Mouse (Mus musculus) heart, postnatal 10 days (tissue): ENCODE measurements around the gene Srsf10. TPM values are rescaled to one million over a fixed set of nuclear protein-coding genes. Genes with fewer than 3 reads are reported as not detected.

Experiments
- DNase-seq, 2 experiments: peaks; one replicate each; pipeline ENCODE4 v3.0.0; 2021
- intact Hi-C: fragments of 180-260 bp; cut with DNase I; formaldehyde crosslinking; loops from one replicate; pipeline ENCODE4 v1.15.1; 2025
- total RNA-seq, 2 experiments: library from RNA; stranded (reverse); gene quantifications; 2 replicates each; pipeline ENCODE4 v1.2.3; 2021

Gene Srsf10
- total RNA-seq, 2 experiments from 2014 or later, result 61.2 to 64.1 TPM

- intact Hi-C loops, result no loop called here
- DNase-seq, result no peak
Observed at GRCm38 (mm10) chr4:135880576-135880975, 25.0 kb downstream of the Srsf10 start.

GRCm38 (mm10) chr4:135882023-135882422, 26.5 kb downstream of the Srsf10 start:
- intact Hi-C loops, result no loop called here
- no peak for DNase-seq

- no peak for DNase-seq
- intact Hi-C loops, result no loop called here
Observed at GRCm38 (mm10) chr4:135883401-135883851, 27.9 kb downstream of the Srsf10 start.

GRCm38 (mm10) chr4:135883881-135884516, 28.5 kb downstream of the Srsf10 start:
- DNase-seq, result no peak

GRCm38 (mm10) chr4:135884531-135884930, 29.0 kb downstream of the Srsf10 start:
- DNase-seq, result no peak
- intact Hi-C loops, result no loop called here

More at GRCm38 (mm10) chr4:135883881-135884516, 28.5 kb downstream of the Srsf10 start:
- intact Hi-C loops, result no loop called here

- intact Hi-C loops, result no loop called here
Observed at GRCm38 (mm10) chr4:135885676-135886075, 30.1 kb downstream of the Srsf10 start.

GRCm38 (mm10) chr4:135886184-135886583, 30.6 kb downstream of the Srsf10 start:
- no peak for DNase-seq
- intact Hi-C loops, result no loop called here

More at GRCm38 (mm10) chr4:135885676-135886075, 30.1 kb downstream of the Srsf10 start:
- DNase-seq, result no peak

GRCm38 (mm10) chr4:135888448-135889057, 33.0 kb downstream of the Srsf10 start:
- DNase-seq, result no peak
- intact Hi-C loops, result no loop called here

GRCm38 (mm10) chr4:135889146-135889883, 33.8 kb downstream of the Srsf10 start:
- intact Hi-C loops, result no loop called here
- no peak for DNase-seq

GRCm38 (mm10) chr4:135889884-135890283, 34.3 kb downstream of the Srsf10 start:
- intact Hi-C loops, result loop anchor here (1.0 to 2.0 kb wide), 3 partner anchors 31 to 71 kb away; partner anchors contain the start of gene Fuca1
- peak; percentile 82 to 89 for DNase-seq

GRCm38 (mm10) chr4:135891539-135891938, 36.0 kb downstream of the Srsf10 start:
- no peak for DNase-seq
- intact Hi-C loops, result loop anchor here (2.0 kb wide), 2 partner anchors 29 to 69 kb away; partner anchors contain the start of gene Fuca1

- intact Hi-C loops, result no loop called here
- no peak for DNase-seq
Observed at GRCm38 (mm10) chr4:135892884-135893283, 37.3 kb downstream of the Srsf10 start.

- DNase-seq, result no peak
- intact Hi-C loops, result no loop called here
Observed at GRCm38 (mm10) chr4:135895071-135895571, 39.6 kb downstream of the Srsf10 start, which contains the start of gene Cnr2. TSS of gene Cnr2 (plus strand) at chr4:135895394.

GRCm38 (mm10) chr4:135896157-135896556, 40.6 kb downstream of the Srsf10 start:
- intact Hi-C loops, result no loop called here
- DNase-seq, result no peak

GRCm38 (mm10) chr4:135898380-135899049, 43.0 kb downstream of the Srsf10 start:
- intact Hi-C loops, result no loop called here
- peak; percentile 43 to 48 for DNase-seq

GRCm38 (mm10) chr4:135899050-135899448, 43.5 kb downstream of the Srsf10 start:
- DNase-seq, result no peak
- intact Hi-C loops, result no loop called here

- DNase-seq, result no peak
- intact Hi-C loops, result no loop called here
Observed at GRCm38 (mm10) chr4:135900008-135900407, 44.5 kb downstream of the Srsf10 start.

GRCm38 (mm10) chr4:135902606-135903242, 47.2 kb downstream of the Srsf10 start:
- intact Hi-C loops, result no loop called here
- no peak for DNase-seq

- no peak for DNase-seq
- intact Hi-C loops, result no loop called here
Observed at GRCm38 (mm10) chr4:135904810-135905209, 49.3 kb downstream of the Srsf10 start.

GRCm38 (mm10) chr4:135906633-135907032, 51.1 kb downstream of the Srsf10 start:
- no peak for DNase-seq

More at GRCm38 (mm10) chr4:135906633-135907032, 51.1 kb downstream of the Srsf10 start:
- intact Hi-C loops, result no loop called here
